Mouse (Mus musculus): ENCODE measurements around the gene Irak4. TPM values are rescaled to one million over a fixed set of nuclear protein-coding genes. Genes with fewer than 3 reads are reported as not detected.

The Irak4 gene
- polyA plus RNA-seq, 1 experiment from 2014 or later, result 2.0 TPM

DNA sequence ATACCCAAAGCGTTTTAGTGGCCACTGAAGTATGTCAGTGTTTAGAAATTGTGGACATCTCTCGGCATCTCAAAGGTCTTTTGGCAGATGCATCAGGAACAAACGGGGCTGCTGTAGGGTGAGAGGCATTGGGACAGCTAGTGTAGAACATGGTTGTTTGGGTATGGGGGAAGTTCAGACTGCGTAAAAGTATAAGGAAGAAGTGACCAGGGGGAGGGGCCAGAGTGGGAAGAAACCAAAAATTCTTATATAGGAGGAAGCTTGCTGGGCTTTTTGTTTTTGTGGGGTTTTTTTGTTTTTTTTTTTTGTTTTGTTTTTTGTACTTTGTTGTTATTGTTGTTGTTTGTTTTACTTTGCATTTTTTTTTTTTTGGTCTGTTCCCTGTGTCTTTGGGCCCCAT, 1.4 kb downstream of the Irak4 start:
- Histone ChIP-seq H3K4me1 (ENCODE audit: control insufficient read depth, insufficient read depth, low read length) (no peaks in the 10 kb centered on the region), H3K4me3 (ENCODE audit: low read depth, low read length) (no peak overlapping the region), H3K27me3 (ENCODE audit: control insufficient read depth, insufficient read depth, low read length) (no peaks in the 10 kb centered on the region), H3K4me2 (no peak overlapping the region), H3K27ac (ENCODE audit: low read depth, low read length) (no peak overlapping the region), H3K9ac (ENCODE audit: low read length) (no peak overlapping the region), H3K9me3 (ENCODE audit: control insufficient read depth, low read length) (no peaks in the 10 kb centered on the region), H3K36me3 (ENCODE audit: control insufficient read depth, insufficient read depth, low read length) (no peaks in the 10 kb centered on the region)
- 80% methylated on average over 4 of the region's 4 CpGs for WGBS
- DNase-seq (ENCODE audit: low spot score, missing footprints) (no peak), ATAC-seq (ENCODE audit: low FRiP score) (no peak)

DNA sequence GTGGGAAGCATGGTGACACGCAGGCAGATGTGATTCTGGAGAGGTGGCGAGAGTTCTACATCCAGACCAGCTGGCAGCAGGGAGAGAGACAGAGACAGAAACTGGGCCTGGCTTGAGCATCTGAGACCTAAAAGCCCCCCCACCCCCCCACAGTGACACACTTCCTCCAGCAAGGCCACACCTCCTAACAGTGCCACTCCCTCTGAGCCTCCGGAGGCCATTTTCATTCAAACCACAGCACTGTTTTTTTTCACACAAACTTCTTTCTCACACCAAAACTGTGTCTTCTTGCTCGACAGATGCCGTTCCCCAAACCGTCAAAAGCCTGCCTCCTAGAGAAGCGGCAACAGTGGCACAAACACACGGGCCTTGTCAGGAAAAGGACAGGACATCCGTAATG, 10.1 kb downstream of the Irak4 start:
- Histone ChIP-seq H3K27me3 (ENCODE audit: control insufficient read depth, insufficient read depth, low read length) (no peaks in the 10 kb centered on the region), H3K9ac (ENCODE audit: low read length) (no peak overlapping the region), H3K4me3 (ENCODE audit: low read depth, low read length) (no peak overlapping the region), H3K9me3 (ENCODE audit: control insufficient read depth, low read length) (no peaks in the 10 kb centered on the region), H3K27ac (ENCODE audit: low read depth, low read length) (no peak overlapping the region), H3K4me2 (no peak overlapping the region), H3K4me1 (ENCODE audit: control insufficient read depth, insufficient read depth, low read length) (no peaks in the 10 kb centered on the region), H3K36me3 (ENCODE audit: control insufficient read depth, insufficient read depth, low read length) (no peaks in the 10 kb centered on the region)
- ATAC-seq (ENCODE audit: low FRiP score), result no peak
- no peak for DNase-seq (ENCODE audit: low spot score, missing footprints)
- 94% methylated on average over 9 of the region's 9 CpGs for WGBS

DNA sequence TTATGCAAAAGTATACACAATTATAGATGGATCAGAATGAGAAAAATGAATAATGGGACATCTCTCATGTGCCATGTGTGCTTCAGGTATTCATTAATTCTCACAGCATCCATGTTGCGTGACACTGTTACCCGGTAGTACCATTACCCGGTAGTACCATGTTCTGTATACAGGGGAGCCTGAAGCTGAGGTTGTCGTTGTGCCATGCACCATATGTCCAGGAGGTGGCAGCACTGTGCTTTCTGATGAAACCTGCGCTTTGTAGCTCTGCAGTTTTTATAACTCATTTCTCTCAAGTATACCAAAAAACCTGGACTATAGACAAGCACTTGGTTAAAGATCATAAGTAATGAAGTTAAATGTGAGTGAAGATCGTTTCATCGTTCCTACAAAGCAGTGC, 14.0 kb downstream of the Irak4 start:
- ATAC-seq (ENCODE audit: low FRiP score) (peak; percentile 81), DNase-seq (ENCODE audit: low spot score, missing footprints) (peak; percentile 99)
- Histone ChIP-seq H3K27me3 (ENCODE audit: control insufficient read depth, insufficient read depth, low read length) (no peaks in the 10 kb centered on the region), H3K36me3 (ENCODE audit: control insufficient read depth, insufficient read depth, low read length) (no peaks in the 10 kb centered on the region), H3K27ac (ENCODE audit: low read depth, low read length) (no peak overlapping the region), H3K9me3 (ENCODE audit: control insufficient read depth, low read length) (no peaks in the 10 kb centered on the region), H3K4me2 (no peak overlapping the region), H3K4me1 (ENCODE audit: control insufficient read depth, insufficient read depth, low read length) (no peaks in the 10 kb centered on the region), H3K9ac (ENCODE audit: low read length) (no peak overlapping the region), H3K4me3 (ENCODE audit: low read depth, low read length) (no peak overlapping the region)
- WGBS, result 26% methylated on average over 7 of the region's 7 CpGs

DNA sequence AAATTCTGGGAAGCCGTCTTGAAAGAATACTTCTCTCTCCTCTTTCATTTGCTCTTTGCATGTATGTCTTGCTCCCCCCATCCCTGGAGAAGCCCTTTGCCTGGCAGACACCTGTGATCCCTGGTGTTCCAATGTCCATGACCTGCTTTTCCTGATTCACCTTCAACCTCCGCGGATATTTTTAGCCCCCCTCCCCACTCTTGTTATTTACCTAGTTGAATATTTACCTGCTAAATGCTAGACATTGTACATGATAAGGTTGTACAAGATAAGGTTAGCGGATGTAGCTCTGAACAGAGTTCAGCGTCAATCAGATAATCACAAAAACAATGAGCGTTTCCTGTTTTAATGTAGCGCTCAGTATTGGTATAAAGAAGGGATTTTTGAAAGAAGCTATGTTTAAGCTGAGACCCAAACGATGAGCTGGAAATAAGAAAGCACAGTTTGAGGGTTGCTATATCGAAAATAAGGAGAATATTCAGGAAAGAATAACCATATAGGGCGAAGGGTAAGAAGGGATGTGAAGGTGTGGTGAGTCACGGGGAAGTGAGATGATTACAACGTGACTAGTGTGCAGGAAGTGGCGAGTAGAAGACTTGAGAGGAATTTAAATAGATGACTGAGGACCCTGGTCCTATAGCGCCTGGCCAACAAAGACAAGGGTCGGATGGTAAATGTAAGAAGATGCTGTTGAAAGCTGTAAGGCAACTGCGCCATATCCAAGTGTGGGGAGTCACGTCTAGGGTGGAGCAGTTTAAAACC, 15.6 kb downstream of the Irak4 start:
- Histone ChIP-seq H3K27ac (ENCODE audit: low read depth, low read length) (no peak overlapping the region), H3K27me3 (ENCODE audit: control insufficient read depth, insufficient read depth, low read length) (no peaks in the 10 kb centered on the region), H3K9me3 (ENCODE audit: control insufficient read depth, low read length) (no peaks in the 10 kb centered on the region), H3K4me1 (ENCODE audit: control insufficient read depth, insufficient read depth, low read length) (no peaks in the 10 kb centered on the region), H3K36me3 (ENCODE audit: control insufficient read depth, insufficient read depth, low read length) (no peaks in the 10 kb centered on the region), H3K4me3 (ENCODE audit: low read depth, low read length) (no peak overlapping the region), H3K9ac (ENCODE audit: low read length) (no peak overlapping the region), H3K4me2 (no peak overlapping the region)
- WGBS, result 88% methylated on average over 17 of the region's 17 CpGs
- DNase-seq (ENCODE audit: low spot score, missing footprints), result no peak
- no peak for ATAC-seq (ENCODE audit: low FRiP score)

DNA sequence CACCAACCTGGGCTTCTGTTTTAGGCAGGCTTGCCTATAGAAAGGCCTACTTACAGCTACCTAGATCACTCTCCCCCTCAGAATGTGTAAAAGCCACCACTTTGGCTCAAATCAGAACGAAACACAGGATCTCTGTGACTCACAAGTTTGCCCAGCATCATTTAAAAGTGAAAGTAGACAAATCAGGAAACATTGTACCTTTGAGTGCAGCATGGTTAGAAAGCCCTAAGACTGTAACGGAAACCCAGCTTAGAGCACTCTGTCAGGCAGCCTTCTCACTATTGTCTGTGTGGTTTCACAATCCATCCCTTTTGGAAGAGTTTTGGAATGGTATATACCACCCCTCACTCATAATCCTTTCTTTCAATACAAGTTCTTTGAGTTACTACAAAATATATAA, 21.5 kb downstream of the Irak4 start:
- 80% methylated on average over 2 of the region's 2 CpGs for WGBS

DNA sequence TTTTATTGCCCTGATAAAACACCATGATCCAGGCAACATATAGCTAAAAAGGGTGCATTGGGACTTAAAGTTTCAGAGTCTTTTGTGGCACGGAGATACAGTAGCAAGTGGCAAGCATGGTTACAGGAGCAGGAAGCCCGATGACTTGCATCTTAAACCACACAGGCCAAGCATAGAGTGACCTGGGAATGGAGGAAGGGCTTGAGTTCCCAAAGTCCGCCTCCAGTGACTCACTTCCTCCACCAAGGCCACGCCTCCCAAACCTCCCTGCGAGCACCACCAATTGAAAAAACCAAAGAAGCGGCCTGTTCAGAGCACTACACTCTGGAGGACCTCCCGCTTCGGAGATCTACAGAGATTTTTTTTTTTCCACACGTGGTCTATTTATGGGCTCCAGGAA, 22.4 kb downstream of the Irak4 start:
- Histone ChIP-seq H3K27me3 (ENCODE audit: control insufficient read depth, insufficient read depth, low read length) (no peaks in the 10 kb centered on the region), H3K9ac (ENCODE audit: low read length) (no peak overlapping the region), H3K4me1 (ENCODE audit: control insufficient read depth, insufficient read depth, low read length) (no peaks in the 10 kb centered on the region), H3K9me3 (ENCODE audit: control insufficient read depth, low read length) (no peaks in the 10 kb centered on the region), H3K4me3 (ENCODE audit: low read depth, low read length) (no peak overlapping the region), H3K27ac (ENCODE audit: low read depth, low read length) (no peak overlapping the region), H3K36me3 (ENCODE audit: control insufficient read depth, insufficient read depth, low read length) (no peaks in the 10 kb centered on the region), H3K4me2 (no peak overlapping the region)
- DNase-seq (ENCODE audit: low spot score, missing footprints) (no peak), ATAC-seq (ENCODE audit: low FRiP score) (no peak)
- WGBS, result 88% methylated on average over 9 of the region's 9 CpGs

More for the DNA sequence above, 21.5 kb downstream of the Irak4 start:
- Histone ChIP-seq H3K9ac (ENCODE audit: low read length) (no peak overlapping the region), H3K27ac (ENCODE audit: low read depth, low read length) (no peak overlapping the region), H3K4me2 (no peak overlapping the region), H3K9me3 (ENCODE audit: control insufficient read depth, low read length) (no peaks in the 10 kb centered on the region), H3K36me3 (ENCODE audit: control insufficient read depth, insufficient read depth, low read length) (no peaks in the 10 kb centered on the region), H3K27me3 (ENCODE audit: control insufficient read depth, insufficient read depth, low read length) (no peaks in the 10 kb centered on the region), H3K4me3 (ENCODE audit: low read depth, low read length) (no peak overlapping the region), H3K4me1 (ENCODE audit: control insufficient read depth, insufficient read depth, low read length) (no peaks in the 10 kb centered on the region)
- ATAC-seq (ENCODE audit: low FRiP score) (no peak), DNase-seq (ENCODE audit: low spot score, missing footprints) (no peak)

DNA sequence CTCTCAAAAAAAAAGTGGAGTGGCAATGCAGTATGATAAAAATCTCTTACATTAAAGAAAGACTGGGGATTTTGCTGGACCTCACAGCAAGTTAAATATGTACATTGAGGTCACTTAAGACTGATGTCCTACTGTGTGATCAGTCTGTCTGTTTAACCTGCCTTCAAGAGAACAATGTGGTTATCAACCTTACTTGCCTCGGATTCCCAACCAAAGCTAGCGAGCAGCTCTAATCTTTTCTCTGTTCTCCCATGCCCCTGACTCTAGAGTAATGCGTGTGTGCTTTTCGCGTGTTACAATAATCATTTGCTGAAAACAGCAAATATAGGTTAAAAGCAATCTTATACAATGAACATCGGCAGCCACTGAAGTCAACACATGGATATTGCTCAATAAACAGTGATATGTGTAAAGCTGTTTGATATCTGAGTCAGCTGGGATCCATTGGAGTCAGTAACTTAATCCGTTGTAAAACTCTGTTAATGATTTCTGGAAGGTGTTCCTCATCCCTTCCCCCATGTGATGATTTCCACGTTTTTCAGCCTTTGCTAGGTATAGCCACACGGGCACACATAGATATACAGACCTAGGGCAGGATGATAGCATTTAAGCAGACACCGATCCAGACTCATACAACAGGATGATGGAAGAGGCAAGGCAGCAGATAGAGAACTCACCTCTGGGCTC, 25.2 kb downstream of the Irak4 start:
- no peak overlapping the region for H3K27ac ChIP-seq (ENCODE audit: low read depth, low read length)
- H3K4me2 ChIP-seq, result no peak overlapping the region
- H3K36me3 ChIP-seq (ENCODE audit: control insufficient read depth, insufficient read depth, low read length), result no peaks in the 10 kb centered on the region
- H3K27me3 ChIP-seq (ENCODE audit: control insufficient read depth, insufficient read depth, low read length), result no peaks in the 10 kb centered on the region
- H3K4me1 ChIP-seq (ENCODE audit: control insufficient read depth, insufficient read depth, low read length), result no peaks in the 10 kb centered on the region
- no peak overlapping the region for H3K4me3 ChIP-seq (ENCODE audit: low read depth, low read length)
- WGBS, result 86% methylated on average over 10 of the region's 10 CpGs
- no peak overlapping the region for H3K9ac ChIP-seq (ENCODE audit: low read length)
- H3K9me3 ChIP-seq (ENCODE audit: control insufficient read depth, low read length), result no peaks in the 10 kb centered on the region
- no peak for DNase-seq (ENCODE audit: low spot score, missing footprints)
- no peak for ATAC-seq (ENCODE audit: low FRiP score)

DNA sequence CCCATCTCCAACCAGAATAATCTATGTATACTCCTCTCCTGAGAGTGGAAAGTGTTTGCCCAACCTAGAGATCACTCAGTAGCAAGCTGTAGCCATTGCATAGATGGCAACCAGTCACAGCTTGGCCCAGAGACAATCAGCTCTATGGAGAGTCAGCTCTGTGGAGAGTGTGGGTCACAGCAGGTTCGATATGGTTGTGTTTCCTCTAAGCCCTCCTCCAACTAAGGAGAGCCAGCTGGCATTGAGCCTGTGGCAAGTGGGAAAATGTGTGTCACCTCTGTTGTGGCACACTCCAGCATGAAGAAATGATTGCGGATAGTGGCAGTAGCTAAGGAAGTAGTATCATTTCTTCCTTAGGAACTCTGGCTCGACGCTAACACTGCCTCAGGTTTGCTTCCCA, 28.1 kb downstream of the Irak4 start:
- H3K9me3 ChIP-seq (ENCODE audit: control insufficient read depth, low read length), result no peaks in the 10 kb centered on the region
- H3K27ac ChIP-seq (ENCODE audit: low read depth, low read length), result no peak overlapping the region
- H3K4me1 ChIP-seq (ENCODE audit: control insufficient read depth, insufficient read depth, low read length), result no peaks in the 10 kb centered on the region
- ATAC-seq (ENCODE audit: low FRiP score), result no peak
- H3K36me3 ChIP-seq (ENCODE audit: control insufficient read depth, insufficient read depth, low read length), result no peaks in the 10 kb centered on the region
- no peak overlapping the region for H3K9ac ChIP-seq (ENCODE audit: low read length)
- no peak overlapping the region for H3K4me3 ChIP-seq (ENCODE audit: low read depth, low read length)
- WGBS, result 94% methylated on average over 4 of the region's 4 CpGs
- no peak for DNase-seq (ENCODE audit: low spot score, missing footprints)
- H3K27me3 ChIP-seq (ENCODE audit: control insufficient read depth, insufficient read depth, low read length), result no peaks in the 10 kb centered on the region
- no peak overlapping the region for H3K4me2 ChIP-seq

DNA sequence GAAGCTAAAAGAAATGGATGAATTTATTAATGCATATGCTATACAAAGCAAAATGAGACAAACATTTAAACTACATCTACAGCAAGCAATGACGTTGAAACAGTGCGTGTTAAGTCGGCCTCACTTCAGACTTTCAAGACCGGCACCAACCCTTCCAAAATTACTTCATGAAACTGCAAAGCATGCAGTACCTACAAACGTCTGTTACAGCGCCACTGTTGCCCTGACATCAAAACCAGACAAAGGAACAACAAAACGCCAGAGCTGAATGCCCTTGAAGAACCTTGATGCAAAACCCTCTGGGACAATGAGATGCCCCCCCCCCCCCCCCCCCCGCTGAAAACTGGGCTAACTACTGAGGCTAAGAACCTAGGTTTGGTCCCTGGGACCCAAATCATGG, 29.3 kb downstream of the Irak4 start:
- Histone ChIP-seq H3K4me3 (ENCODE audit: low read depth, low read length) (no peak overlapping the region), H3K36me3 (ENCODE audit: control insufficient read depth, insufficient read depth, low read length) (no peaks in the 10 kb centered on the region), H3K4me2 (no peak overlapping the region), H3K9ac (ENCODE audit: low read length) (no peak overlapping the region), H3K27ac (ENCODE audit: low read depth, low read length) (no peak overlapping the region), H3K4me1 (ENCODE audit: control insufficient read depth, insufficient read depth, low read length) (no peaks in the 10 kb centered on the region), H3K9me3 (ENCODE audit: control insufficient read depth, low read length) (no peaks in the 10 kb centered on the region), H3K27me3 (ENCODE audit: control insufficient read depth, insufficient read depth, low read length) (no peaks in the 10 kb centered on the region)
- DNase-seq (ENCODE audit: low spot score, missing footprints) (no peak), ATAC-seq (ENCODE audit: low FRiP score) (no peak)
- WGBS, result 71% methylated on average over 8 of the region's 8 CpGs

All from midbrain, embryonic 11.5 days (tissue).